Mouse (Mus musculus) midbrain, postnatal 0 days (tissue): ENCODE measurements at regions not wholly inside any gene's neighbourhood (a gene's known extent, or its start where the extent isn't known, plus 50 kb on each side); places are given as distances from the start of the nearest gene placed in this dataset.
A peak's percentile ranks its signal among the peaks of the same experiment; 100 is the strongest.

Experiments
- ATAC-seq: fragments of 200-750 bp; cut with Nextera tagmentation; 2 replicates; pipeline ENCODE4 v1.8.0; 2017; ENCODE audit warnings: moderate number of reproducible peaks, mild to moderate bottlenecking, moderate TSS enrichment, moderate library complexity; ENCODE audit not compliant: low FRiP score
- DNase-seq: peaks from one replicate; pipeline ENCODE4 v3.0.0-alpha.2; 2015; ENCODE audit warnings: low spot score
- H3K27ac ChIP-seq: fragments of 300-500 bp; sonication (generic); 2 replicates; pipeline ENCODE4 v1.5.1; 2014; ENCODE audit warnings: low read depth, mild to moderate bottlenecking, low read length, mixed read lengths
- H3K27me3 ChIP-seq: fragments of 300-500 bp; sonication (generic); 2 replicates; pipeline ENCODE4 v1.6.1; 2014; ENCODE audit warnings: low read length, control low read depth, mixed read lengths; ENCODE audit not compliant: insufficient read depth
- H3K36me3 ChIP-seq: fragments of 300-500 bp; sonication (generic); 2 replicates; pipeline ENCODE4 v1.6.1; 2014; ENCODE audit warnings: low read length, control low read depth, mixed read lengths; ENCODE audit not compliant: insufficient read depth
- H3K4me1 ChIP-seq: fragments of 300-500 bp; sonication (generic); 2 replicates; pipeline ENCODE4 v1.6.1; 2014; ENCODE audit warnings: mild to moderate bottlenecking, control low read depth, antibody characterized with exemption, low read length, mixed read lengths; ENCODE audit not compliant: insufficient read depth
- H3K4me2 ChIP-seq: fragments of 300-500 bp; sonication (generic); 2 replicates; pipeline ENCODE4 v1.6.1; 2014; ENCODE audit warnings: low read depth, mild to moderate bottlenecking, low read length, mixed read lengths; ENCODE audit not compliant: poor library complexity, severe bottlenecking
- H3K4me3 ChIP-seq: fragments of 300-500 bp; sonication (generic); 2 replicates; pipeline ENCODE4 v1.5.1; 2014; ENCODE audit warnings: low read depth, mild to moderate bottlenecking, low read length, moderate library complexity
- H3K9ac ChIP-seq: fragments of 300-500 bp; sonication (generic); replicated peaks from 2 replicates; pipeline ENCODE4 v1.6.1; 2014; ENCODE audit warnings: mild to moderate bottlenecking, low read length, moderate library complexity, mixed read lengths; ENCODE audit not compliant: poor library complexity, severe bottlenecking
- H3K9me3 ChIP-seq: fragments of 300-500 bp; sonication (generic); 2 replicates; pipeline ENCODE4 v1.6.1; 2016; ENCODE audit warnings: low read length, control low read depth
- CTCF ChIP-seq: IDR thresholded peaks from 2 replicates; pipeline ENCODE4 v1.5.1; 2016; ENCODE audit warnings: antibody characterized with exemption, mild to moderate bottlenecking
- WGBS: fragments of 180-500 bp; shearing (Covaris S2); extraction: QIAGEN DNeasy Blood & Tissue Kit; methylation state at CpG from one replicate; pipeline ENCODE4 v1.1.7; 2014; 5-methylcytosine and 5-hydroxymethylcytosine counted together

- peaks cover 14% of the 10 kb centered on the region; the same call in 1 of the 2 replicates for H3K4me1 ChIP-seq
- no peak for TF ChIP-seq CTCF
- no peak overlapping the region for H3K9ac ChIP-seq
- no peak for ATAC-seq
- WGBS: 65% methylated on average over 11 of the region's 11 CpGs
- no peaks in the 10 kb centered on the region for H3K9me3 ChIP-seq
- H3K27me3 ChIP-seq: no peaks in the 10 kb centered on the region
- no peaks in the 10 kb centered on the region for H3K36me3 ChIP-seq
- H3K27ac ChIP-seq: no peak overlapping the region
- DNase-seq: no peak
- no peak overlapping the region for H3K4me3 ChIP-seq
- H3K4me2 ChIP-seq: no peak overlapping the region
These were observed 331.6 kb downstream of the Ttll7 start for GRCm38 (mm10) chr3:147183656-147184290.

- ATAC-seq (no peak), DNase-seq (no peak)
- H3K27ac ChIP-seq: no peak overlapping the region
- no peak overlapping the region for H3K9ac ChIP-seq
- no peak overlapping the region for H3K4me3 ChIP-seq
- H3K4me2 ChIP-seq: no peak overlapping the region
- TF ChIP-seq CTCF: no peak
- no peaks in the 10 kb centered on the region for H3K4me1 ChIP-seq
- WGBS: 51% methylated on average over 2 of the region's 2 CpGs
- H3K36me3 ChIP-seq: no peaks in the 10 kb centered on the region
- no peaks in the 10 kb centered on the region for H3K9me3 ChIP-seq
- H3K27me3 ChIP-seq: no peaks in the 10 kb centered on the region
These were observed 337.6 kb downstream of the Ttll7 start for GRCm38 (mm10) chr3:147189737-147190136.

- WGBS: 75% methylated on average over 8 of the region's 8 CpGs
- ATAC-seq (no peak), DNase-seq (no peak)
- H3K4me2 ChIP-seq: no peak overlapping the region
- H3K4me3 ChIP-seq: no peak overlapping the region
- no peaks in the 10 kb centered on the region for H3K4me1 ChIP-seq
- TF ChIP-seq CTCF: no peak
- no peak overlapping the region for H3K27ac ChIP-seq
- no peaks in the 10 kb centered on the region for H3K27me3 ChIP-seq
- no peak overlapping the region for H3K9ac ChIP-seq
- H3K9me3 ChIP-seq: no peaks in the 10 kb centered on the region
- H3K36me3 ChIP-seq: no peaks in the 10 kb centered on the region
These were observed 344.5 kb downstream of the Ttll7 start for GRCm38 (mm10) chr3:147196626-147197025.

GRCm38 (mm10) chr3:147197215-147197614 is 345.0 kb downstream of the Ttll7 start:
- DNase-seq (peak; percentile 39), ATAC-seq (no peak)
- H3K4me2 ChIP-seq: no peak overlapping the region
- TF ChIP-seq CTCF: peak; percentile 73
- H3K4me3 ChIP-seq: no peak overlapping the region
- H3K36me3 ChIP-seq: no peaks in the 10 kb centered on the region
- WGBS: 56% methylated on average over 2 of the region's 2 CpGs
- no peaks in the 10 kb centered on the region for H3K9me3 ChIP-seq
- no peak overlapping the region for H3K27ac ChIP-seq
- no peaks in the 10 kb centered on the region for H3K27me3 ChIP-seq
- H3K4me1 ChIP-seq: no peaks in the 10 kb centered on the region
- no peak overlapping the region for H3K9ac ChIP-seq

GRCm38 (mm10) chr3:147211127-147211940 is 359.2 kb downstream of the Ttll7 start:
- H3K9me3 ChIP-seq: no peaks in the 10 kb centered on the region
- 52% methylated on average over 5 of the region's 5 CpGs for WGBS
- no peaks in the 10 kb centered on the region for H3K27me3 ChIP-seq
- no peak for TF ChIP-seq CTCF
- H3K4me2 ChIP-seq: no peak overlapping the region
- H3K36me3 ChIP-seq: no peaks in the 10 kb centered on the region
- ATAC-seq (no peak), DNase-seq (no peak)
- no peak overlapping the region for H3K27ac ChIP-seq
- H3K4me1 ChIP-seq: no peaks in the 10 kb centered on the region
- no peak overlapping the region for H3K9ac ChIP-seq
- no peak overlapping the region for H3K4me3 ChIP-seq

- Histone ChIP-seq H3K9me3 (no peaks in the 10 kb centered on the region), H3K36me3 (no peaks in the 10 kb centered on the region), H3K27me3 (no peaks in the 10 kb centered on the region), H3K9ac (no peak overlapping the region), H3K27ac (no peak overlapping the region), H3K4me3 (no peak overlapping the region), H3K4me2 (no peak overlapping the region), H3K4me1 (no peaks in the 10 kb centered on the region)
- ATAC-seq (no peak), DNase-seq (no peak)
- no peak for TF ChIP-seq CTCF
- 85% methylated on average over 2 of the region's 2 CpGs for WGBS
These were observed 376.5 kb downstream of the Ttll7 start for GRCm38 (mm10) chr3:147228663-147229062.
